Mouse (Mus musculus): ENCODE measurements around the gene Pik3cb.

Gene Pik3cb

GRCm38 (mm10) chr9:99146855-99147735 lies 6.7 kb upstream of the Pik3cb start:
- DNase-seq: no peak

DNA sequence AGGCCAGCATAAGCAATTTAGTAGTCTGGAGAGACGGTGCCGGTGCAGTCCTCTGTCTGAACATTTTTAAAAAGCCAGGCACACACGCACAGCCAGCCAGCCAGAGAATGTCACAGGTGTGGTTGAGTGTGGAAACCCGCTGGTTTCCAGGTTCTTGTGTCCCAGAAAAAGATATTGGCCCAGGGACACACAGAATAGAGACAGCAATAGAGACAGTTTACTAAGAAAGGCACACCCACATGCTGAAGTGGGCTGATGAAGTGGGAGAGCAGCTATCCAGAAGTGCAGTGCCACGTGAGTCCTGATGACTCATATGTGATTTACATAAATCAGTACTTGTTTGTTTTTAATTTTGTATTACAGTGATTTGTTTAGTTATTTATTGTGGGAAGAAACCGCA lies 5.3 kb upstream of the Pik3cb start:
- peak; percentile 7 for DNase-seq

DNA sequence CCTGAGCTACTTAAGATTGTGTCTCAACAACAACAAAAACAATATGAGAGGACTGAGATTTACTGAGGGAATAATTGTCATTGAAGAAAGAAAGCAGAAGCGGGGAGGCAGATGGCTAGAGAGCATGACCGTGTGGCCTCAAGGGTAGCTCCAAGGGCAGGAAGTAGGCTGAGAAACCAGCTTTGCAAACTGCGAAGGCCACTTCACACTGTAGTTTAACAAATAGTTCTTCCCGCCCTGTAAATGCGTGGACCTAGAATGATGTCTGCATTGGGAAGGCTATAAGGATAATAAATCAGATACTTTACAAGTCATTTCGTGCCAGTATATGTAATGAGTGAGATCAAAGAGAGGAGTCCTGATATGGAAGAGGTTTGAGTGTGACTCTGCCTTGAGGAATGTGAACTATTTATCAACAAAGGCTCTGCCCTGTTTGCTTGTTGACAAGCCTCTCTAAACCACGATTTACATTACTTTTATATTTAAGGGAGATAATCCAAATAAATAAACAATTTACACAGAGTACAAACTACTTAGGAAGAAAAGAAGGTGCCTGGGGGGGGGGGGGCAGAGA lies 4.1 kb upstream of the Pik3cb start:
- no peak for DNase-seq

DNA sequence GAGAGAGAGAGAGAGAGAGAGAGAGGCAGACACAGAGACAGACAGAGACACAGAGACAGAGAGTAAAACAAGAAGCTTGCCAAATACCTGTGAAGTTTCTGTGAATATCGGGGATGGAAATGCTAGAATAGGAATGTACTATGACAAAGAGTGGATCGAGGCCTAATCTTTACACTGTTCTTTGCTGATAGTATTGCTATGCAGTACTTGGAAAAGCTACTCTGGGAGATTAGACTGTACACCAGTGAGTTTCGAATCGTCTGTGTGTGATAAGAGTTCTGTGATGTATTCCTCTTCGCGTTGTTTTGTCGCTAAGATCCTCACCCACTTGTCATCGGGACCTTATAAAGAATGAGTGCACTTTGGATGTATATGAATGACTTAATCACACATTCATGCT lies 1.2 kb upstream of the Pik3cb start:
- DNase-seq: no peak

DNA sequence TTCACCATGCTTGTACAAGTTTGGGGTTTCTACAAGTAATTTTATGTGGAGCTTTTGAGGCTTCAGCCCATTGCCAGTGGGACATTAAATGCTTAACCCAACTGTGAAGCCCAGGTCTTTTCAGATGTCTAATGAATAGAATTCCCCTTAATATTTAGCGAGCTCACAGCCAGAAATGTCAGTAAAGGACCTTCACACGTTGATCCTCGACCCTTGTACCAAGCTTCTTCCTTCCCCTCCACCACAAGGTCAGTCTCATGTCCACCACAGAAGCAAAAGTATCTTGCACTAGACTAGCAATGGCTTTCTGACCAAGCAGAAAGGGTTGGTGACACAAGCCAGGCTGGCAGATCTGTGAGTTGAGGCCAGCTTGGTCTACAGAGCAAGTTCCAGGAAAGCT lies 750 bp upstream of the Pik3cb start:
- no peak for DNase-seq

DNA sequence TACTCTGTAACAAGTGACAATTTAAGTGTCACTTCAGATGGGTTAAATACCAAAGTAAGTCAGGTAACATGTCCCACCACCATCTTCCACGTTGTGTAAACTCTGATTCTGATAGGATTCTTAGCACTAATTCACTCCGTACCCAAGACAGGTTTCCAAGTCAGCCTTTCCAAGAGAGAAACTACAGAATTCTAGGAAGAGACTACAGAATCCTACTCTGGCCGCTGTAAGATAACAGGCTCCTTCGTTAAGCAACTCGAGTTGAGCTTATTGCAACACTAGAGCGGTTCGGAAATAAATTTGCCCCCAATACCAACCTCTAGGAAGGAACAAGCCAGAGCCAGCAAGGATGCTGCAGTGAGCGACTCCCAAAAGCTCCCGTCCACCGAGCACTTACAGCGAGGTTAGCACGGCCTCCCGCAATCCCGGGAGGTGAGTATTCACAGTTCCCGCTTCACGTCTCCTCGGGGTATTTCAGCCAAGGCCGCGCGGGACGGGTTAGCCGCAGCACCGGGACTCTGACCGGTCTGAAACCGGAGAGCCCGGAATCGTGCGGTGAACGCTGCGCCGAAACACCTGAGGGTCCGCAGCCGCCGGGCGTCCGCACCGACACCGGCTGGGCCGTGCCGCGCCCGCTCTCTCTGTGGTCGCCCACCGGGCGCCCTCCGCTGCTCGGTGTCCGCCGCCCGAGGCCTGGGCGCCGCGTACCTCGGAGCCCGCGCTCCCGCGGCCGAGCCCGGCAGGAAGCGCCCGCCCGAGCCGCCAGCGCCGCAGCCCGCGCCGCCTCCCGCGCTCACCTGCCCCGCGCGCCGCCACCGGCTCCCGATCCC lies 1.0 kb downstream of the Pik3cb start:
- peak; percentile 20 for DNase-seq

- DNase-seq: no peak
Observed at GRCm38 (mm10) chr9:99137301-99137700, 3.1 kb downstream of the Pik3cb start.

DNA sequence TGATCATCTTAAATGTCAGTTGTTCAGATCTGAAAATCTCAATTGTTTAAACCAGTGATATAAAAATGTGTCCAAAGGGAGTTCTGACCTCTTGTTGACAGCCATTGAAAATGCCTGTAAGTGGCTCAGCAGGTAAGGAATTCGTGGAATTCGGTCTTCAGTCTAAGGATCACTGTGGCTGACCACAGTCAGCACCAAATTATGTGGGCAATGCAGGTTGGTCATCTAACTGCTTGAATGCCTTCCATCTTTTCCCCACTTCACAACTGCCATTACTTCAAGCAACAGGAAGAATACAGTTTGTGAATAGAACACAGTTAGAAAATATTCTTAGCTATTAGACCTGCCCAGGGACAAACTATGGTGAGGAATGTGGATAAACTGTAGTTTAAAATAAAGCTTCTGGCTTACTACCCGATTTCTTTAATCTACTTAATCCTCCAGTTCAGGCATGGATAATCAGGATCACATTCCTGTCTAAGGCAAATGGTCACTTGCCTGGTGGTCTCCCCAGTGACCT lies 8.4 kb downstream of the Pik3cb start:
- peak; percentile 13 for DNase-seq

- no peak for DNase-seq
Observed at GRCm38 (mm10) chr9:99131119-99131518, 9.3 kb downstream of the Pik3cb start.

DNA sequence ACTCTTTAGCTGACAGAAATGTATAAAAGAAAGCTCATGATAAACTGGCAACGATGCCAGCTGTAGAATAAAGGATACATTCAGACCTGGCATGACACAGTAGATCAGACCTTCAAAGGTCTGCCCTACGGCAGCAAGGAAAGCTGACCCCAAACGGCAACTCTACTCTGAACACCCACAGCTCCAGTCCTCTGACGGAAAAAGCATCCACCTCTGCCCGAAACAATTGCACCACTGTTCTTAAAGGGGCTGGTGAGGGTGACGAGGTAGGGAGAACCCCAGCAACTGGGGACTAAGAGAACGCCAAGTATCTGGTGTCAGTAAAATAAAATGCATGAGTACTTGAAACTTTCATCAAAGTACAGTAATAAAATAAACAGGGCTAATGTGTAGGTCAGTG lies 12.8 kb downstream of the Pik3cb start:
- DNase-seq: no peak

DNA sequence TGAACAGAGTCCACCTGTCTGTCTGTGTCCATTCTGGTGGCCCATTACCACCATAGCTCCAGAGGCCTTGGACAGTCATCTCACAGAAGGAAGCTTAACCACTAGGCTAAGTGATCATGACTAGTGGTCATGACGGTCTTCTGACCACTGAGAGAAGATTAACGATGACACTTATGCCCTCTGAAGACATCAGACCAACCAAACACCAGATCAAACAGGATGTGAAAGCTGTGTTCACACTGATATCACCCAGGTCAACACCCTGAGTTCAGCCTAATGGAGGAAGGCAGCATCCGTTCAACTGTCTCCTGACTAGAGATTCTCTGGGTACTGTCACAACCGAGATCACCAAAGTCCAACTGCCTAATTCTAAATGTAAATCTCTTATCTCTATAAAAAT lies 17.7 kb downstream of the Pik3cb start:
- DNase-seq: no peak

GRCm38 (mm10) chr9:99112409-99112808 lies 28.0 kb downstream of the Pik3cb start:
- DNase-seq: peak; percentile 11

- no peak for DNase-seq
Observed at GRCm38 (mm10) chr9:99111085-99111484, 29.3 kb downstream of the Pik3cb start.

- no peak for DNase-seq
Observed at GRCm38 (mm10) chr9:99110213-99110612, 30.2 kb downstream of the Pik3cb start.

- no peak for DNase-seq
Observed at GRCm38 (mm10) chr9:99109585-99109984, 30.8 kb downstream of the Pik3cb start.

DNA sequence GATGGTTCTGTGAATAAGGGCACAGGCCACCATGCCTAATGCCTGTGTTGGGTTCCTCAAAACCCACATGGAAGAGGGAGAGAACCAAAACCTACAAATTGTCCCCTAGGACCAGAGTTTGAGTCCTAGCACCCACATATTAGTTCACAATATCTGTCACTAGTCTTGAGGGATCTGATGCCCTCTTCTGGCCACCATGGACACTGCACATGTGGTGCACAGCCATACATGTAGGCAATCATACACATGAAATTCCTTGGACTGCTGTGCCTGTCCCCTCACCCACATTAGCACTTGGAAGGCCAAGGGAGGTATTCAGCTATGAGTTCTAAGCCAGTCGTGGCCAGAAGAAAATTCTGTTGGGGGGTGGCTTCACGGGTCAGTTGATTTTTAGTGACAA lies 36.0 kb downstream of the Pik3cb start:
- DNase-seq: no peak

- DNase-seq: peak; percentile 50
Observed at GRCm38 (mm10) chr9:99103865-99104264, 36.6 kb downstream of the Pik3cb start.

GRCm38 (mm10) chr9:99098482-99099129 lies 41.8 kb downstream of the Pik3cb start:
- DNase-seq: peak; percentile 67

- DNase-seq: no peak
Observed at GRCm38 (mm10) chr9:99097668-99098067, 42.8 kb downstream of the Pik3cb start.

- no peak for DNase-seq
Observed at GRCm38 (mm10) chr9:99095192-99095591, 45.2 kb downstream of the Pik3cb start.

GRCm38 (mm10) chr9:99090546-99090945 lies 49.9 kb downstream of the Pik3cb start:
- DNase-seq: no peak

GRCm38 (mm10) chr9:99089904-99090303 lies 50.5 kb downstream of the Pik3cb start:
- no peak for DNase-seq

DNA sequence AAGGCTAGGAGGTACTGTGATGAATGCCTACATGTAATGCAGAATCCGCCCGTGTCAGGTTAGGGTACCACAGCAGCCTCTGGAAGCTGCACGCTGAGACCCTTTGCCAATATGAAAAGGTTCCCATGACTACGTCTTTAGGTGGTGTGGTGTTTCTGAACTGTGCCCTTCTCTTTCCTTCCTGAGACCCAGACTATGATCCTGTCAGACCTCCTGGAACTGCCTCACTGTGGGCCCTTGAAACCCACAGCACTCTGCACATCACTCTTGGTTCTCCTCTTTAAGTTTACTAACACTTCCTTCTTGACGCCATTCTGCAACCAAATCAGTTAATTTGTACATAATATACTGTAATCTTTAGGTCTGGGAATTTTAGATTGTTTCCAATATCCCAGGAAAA lies 58.7 kb downstream of the Pik3cb start:
- DNase-seq: no peak

All from lung, postnatal 10 days (tissue).